Mouse (Mus musculus) heart, embryonic 13.5 days (tissue): ENCODE results near the gene Herc1. TPM values are rescaled to one million over a fixed set of nuclear protein-coding genes. Genes with fewer than 3 reads are reported as not detected.

Experiments used
- ATAC-seq: fragments of 200-750 bp; cut with Nextera tagmentation; 2 replicates; pipeline ENCODE4 v1.8.0; 2017; ENCODE audit warnings: moderate TSS enrichment; ENCODE audit not compliant: insufficient number of reproducible peaks, low FRiP score, low TSS enrichment; ENCODE audit errors: extremely low read depth
- H3K27ac ChIP-seq: fragments of 300-500 bp; sonication (generic); replicated peaks from 2 replicates; pipeline ENCODE4 v1.5.1; 2015; ENCODE audit warnings: moderate library complexity, mild to moderate bottlenecking, inconsistent platforms
- H3K27me3 ChIP-seq: fragments of 300-500 bp; sonication (generic); replicated peaks from 2 replicates; pipeline ENCODE4 v1.6.1; 2015; ENCODE audit warnings: mild to moderate bottlenecking, inconsistent platforms
- H3K36me3 ChIP-seq: fragments of 300-500 bp; sonication (generic); 2 replicates; pipeline ENCODE4 v1.6.1; 2015; ENCODE audit warnings: mild to moderate bottlenecking, inconsistent platforms
- H3K4me1 ChIP-seq: fragments of 300-500 bp; sonication (generic); 2 replicates; pipeline ENCODE4 v1.6.1; 2015; ENCODE audit warnings: inconsistent platforms
- H3K4me2 ChIP-seq: fragments of 300-500 bp; sonication (generic); 2 replicates; pipeline ENCODE4 v1.6.1; 2015; ENCODE audit warnings: inconsistent platforms, mild to moderate bottlenecking, moderate library complexity
- H3K4me3 ChIP-seq: fragments of 300-500 bp; sonication (generic); 2 replicates; pipeline ENCODE4 v1.5.1; 2015; ENCODE audit warnings: moderate library complexity, mild to moderate bottlenecking, inconsistent platforms
- H3K9ac ChIP-seq: fragments of 300-500 bp; sonication (generic); 2 replicates; pipeline ENCODE4 v1.6.1; 2015; ENCODE audit warnings: inconsistent platforms, mild to moderate bottlenecking, moderate library complexity
- H3K9me3 ChIP-seq: fragments of 300-500 bp; sonication (generic); 2 replicates; pipeline ENCODE4 v1.6.1; 2016; ENCODE audit warnings: inconsistent platforms
- WGBS: fragments of 180-500 bp; shearing (Covaris S2); methylation state at CpG from one replicate; pipeline ENCODE4 v1.1.7; 2015; ENCODE audit warnings: mixed read lengths; 5-methylcytosine and 5-hydroxymethylcytosine counted together
- polyA plus RNA-seq: library from polyadenylated mRNA; unstranded; fragments of >200 nt; fragmentation: Nextera tagmentation; extraction: Ambion mirVana; gene quantifications from 2 replicates; pipeline ENCODE4 v1.2.1, GENCODE M21; 2015

Gene Herc1
- polyA plus RNA-seq, 1 experiment from 2014 or later = 16.7 TPM

- no peak overlapping the region for H3K27ac ChIP-seq
- no peak for ATAC-seq
- no peak overlapping the region for H3K4me2 ChIP-seq
- H3K9me3 ChIP-seq = no peaks in the 10 kb centered on the region
- WGBS = 84% methylated on average over 5 of the region's 5 CpGs
- no peaks in the 10 kb centered on the region for H3K4me1 ChIP-seq
- H3K4me3 ChIP-seq = no peak overlapping the region
- no peaks in the 10 kb centered on the region for H3K27me3 ChIP-seq
- H3K36me3 ChIP-seq = peaks cover 66% of the 10 kb centered on the region
- no peak overlapping the region for H3K9ac ChIP-seq
These were observed 43.1 kb downstream of the Herc1 start for GRCm38 (mm10) chr9:66393304-66393703.

- no peaks in the 10 kb centered on the region for H3K9me3 ChIP-seq
- no peaks in the 10 kb centered on the region for H3K27me3 ChIP-seq
- H3K4me2 ChIP-seq = no peak overlapping the region
- H3K4me3 ChIP-seq = no peak overlapping the region
- ATAC-seq = no peak
- peaks cover 26% of the 10 kb centered on the region for H3K36me3 ChIP-seq
- no peaks in the 10 kb centered on the region for H3K4me1 ChIP-seq
- no peak overlapping the region for H3K9ac ChIP-seq
- no peak overlapping the region for H3K27ac ChIP-seq
These were observed 73.2 kb downstream of the Herc1 start for GRCm38 (mm10) chr9:66423492-66423891.

- Histone ChIP-seq H3K4me3 (no peak overlapping the region), H3K36me3 (peaks cover 64% of the 10 kb centered on the region), H3K27ac (no peak overlapping the region), H3K4me2 (no peak overlapping the region), H3K9ac (no peak overlapping the region), H3K27me3 (no peaks in the 10 kb centered on the region), H3K4me1 (no peaks in the 10 kb centered on the region), H3K9me3 (no peaks in the 10 kb centered on the region)
- ATAC-seq = no peak
- 93% methylated on average over 8 of the region's 8 CpGs for WGBS
These were observed 89.8 kb downstream of the Herc1 start for GRCm38 (mm10) chr9:66440007-66440406.

- Histone ChIP-seq H3K27ac (no peak overlapping the region), H3K4me1 (no peaks in the 10 kb centered on the region)
These were observed 98.0 kb downstream of the Herc1 start for GRCm38 (mm10) chr9:66448253-66448652.

GRCm38 (mm10) chr9:66465087-66465486 lies 114.8 kb downstream of the Herc1 start:
- Histone ChIP-seq H3K27me3 (no peaks in the 10 kb centered on the region), H3K4me2 (no peak overlapping the region), H3K27ac (no peak overlapping the region), H3K9me3 (no peaks in the 10 kb centered on the region), H3K4me1 (no peaks in the 10 kb centered on the region), H3K4me3 (no peak overlapping the region), H3K9ac (no peak overlapping the region), H3K36me3 (peaks cover 68% of the 10 kb centered on the region)
- no peak for ATAC-seq
- 56% methylated on average over 4 of the region's 4 CpGs for WGBS

More at GRCm38 (mm10) chr9:66448253-66448652, 98.0 kb downstream of the Herc1 start:
- H3K9me3 ChIP-seq = no peaks in the 10 kb centered on the region
- ATAC-seq = no peak
- no peak overlapping the region for H3K4me3 ChIP-seq
- H3K4me2 ChIP-seq = no peak overlapping the region
- peaks cover 62% of the 10 kb centered on the region for H3K36me3 ChIP-seq
- no peaks in the 10 kb centered on the region for H3K27me3 ChIP-seq
- 81% methylated on average over 5 of the region's 5 CpGs for WGBS
- H3K9ac ChIP-seq = no peak overlapping the region

GRCm38 (mm10) chr9:66477785-66478184 lies 127.5 kb downstream of the Herc1 start:
- no peaks in the 10 kb centered on the region for H3K9me3 ChIP-seq
- no peak overlapping the region for H3K4me3 ChIP-seq
- peaks cover 76% of the 10 kb centered on the region for H3K36me3 ChIP-seq
- no peak overlapping the region for H3K27ac ChIP-seq
- no peaks in the 10 kb centered on the region for H3K27me3 ChIP-seq
- no peaks in the 10 kb centered on the region for H3K4me1 ChIP-seq
- WGBS = 71% methylated on average over 2 of the region's 2 CpGs
- H3K4me2 ChIP-seq = no peak overlapping the region
- ATAC-seq = no peak
- no peak overlapping the region for H3K9ac ChIP-seq

- 54% methylated on average over 3 of the region's 3 CpGs for WGBS
- peaks cover 83% of the 10 kb centered on the region for H3K36me3 ChIP-seq
- no peak overlapping the region for H3K4me2 ChIP-seq
- no peak overlapping the region for H3K27ac ChIP-seq
- no peaks in the 10 kb centered on the region for H3K27me3 ChIP-seq
- no peak overlapping the region for H3K4me3 ChIP-seq
- no peak overlapping the region for H3K9ac ChIP-seq
- no peak for ATAC-seq
- H3K9me3 ChIP-seq = no peaks in the 10 kb centered on the region
- no peaks in the 10 kb centered on the region for H3K4me1 ChIP-seq
These were observed 133.2 kb downstream of the Herc1 start for GRCm38 (mm10) chr9:66483429-66483828.

GRCm38 (mm10) chr9:66488786-66489185 lies 138.5 kb downstream of the Herc1 start:
- Histone ChIP-seq H3K9me3 (no peaks in the 10 kb centered on the region), H3K4me3 (no peak overlapping the region), H3K36me3 (peaks cover 98% of the 10 kb centered on the region), H3K4me1 (no peaks in the 10 kb centered on the region), H3K27ac (no peak overlapping the region), H3K9ac (no peak overlapping the region), H3K4me2 (no peak overlapping the region), H3K27me3 (no peaks in the 10 kb centered on the region)
- no peak for ATAC-seq

- Histone ChIP-seq H3K9ac (no peak overlapping the region), H3K9me3 (no peaks in the 10 kb centered on the region), H3K4me3 (no peak overlapping the region), H3K27me3 (no peaks in the 10 kb centered on the region), H3K4me1 (no peaks in the 10 kb centered on the region), H3K36me3 (peaks cover 97% of the 10 kb centered on the region), H3K27ac (no peak overlapping the region), H3K4me2 (no peak overlapping the region)
- 71% methylated on average over 1 of the region's 1 CpGs for WGBS
- no peak for ATAC-seq
These were observed 142.1 kb downstream of the Herc1 start for GRCm38 (mm10) chr9:66492361-66492760.

- no peaks in the 10 kb centered on the region for H3K4me1 ChIP-seq
- H3K27me3 ChIP-seq = no peaks in the 10 kb centered on the region
- peaks cover 98% of the 10 kb centered on the region for H3K36me3 ChIP-seq
- no peaks in the 10 kb centered on the region for H3K9me3 ChIP-seq
- ATAC-seq = no peak
- H3K9ac ChIP-seq = no peak overlapping the region
- no peak overlapping the region for H3K27ac ChIP-seq
- H3K4me2 ChIP-seq = no peak overlapping the region
- no peak overlapping the region for H3K4me3 ChIP-seq
These were observed 143.7 kb downstream of the Herc1 start for GRCm38 (mm10) chr9:66493992-66494391.

- Histone ChIP-seq H3K4me2 (no peak overlapping the region), H3K4me1 (peaks cover 15% of the 10 kb centered on the region), H3K36me3 (peaks cover 89% of the 10 kb centered on the region), H3K27me3 (no peaks in the 10 kb centered on the region), H3K4me3 (no peak overlapping the region), H3K27ac (no peak overlapping the region), H3K9me3 (no peaks in the 10 kb centered on the region), H3K9ac (no peak overlapping the region)
- no peak for ATAC-seq
- WGBS = 80% methylated on average over 2 of the region's 2 CpGs
These were observed 151.0 kb downstream of the Herc1 start for GRCm38 (mm10) chr9:66501248-66501647.

- peaks cover 22% of the 10 kb centered on the region for H3K4me1 ChIP-seq
- 0 out of 2 replicates have a peak overlapping the region, but pooled peaks have one; percentile 2 for H3K27ac ChIP-seq
- peaks cover 90% of the 10 kb centered on the region for H3K36me3 ChIP-seq
- 74% methylated on average over 4 of the region's 4 CpGs for WGBS
- H3K27me3 ChIP-seq = no peaks in the 10 kb centered on the region
- no peaks in the 10 kb centered on the region for H3K9me3 ChIP-seq
- ATAC-seq = no peak
- H3K4me2 ChIP-seq = no peak overlapping the region
- no peak overlapping the region for H3K9ac ChIP-seq
- no peak overlapping the region for H3K4me3 ChIP-seq
These were observed 153.7 kb downstream of the Herc1 start for GRCm38 (mm10) chr9:66503879-66504411.
